Mouse (Mus musculus): ENCODE data around the gene Clptm1. TPM values are rescaled to one million over a fixed set of nuclear protein-coding genes. Genes with fewer than 3 reads are reported as not detected.
"Not testable (repeated sequence)": the region's sequence is repeated elsewhere in the genome, so short reads cannot be mapped to it uniquely, and the experiment has no call there.

The Clptm1 gene
- total RNA-seq, 2 experiments from 2014 or later: 33.2 to 56.6 TPM

DNA sequence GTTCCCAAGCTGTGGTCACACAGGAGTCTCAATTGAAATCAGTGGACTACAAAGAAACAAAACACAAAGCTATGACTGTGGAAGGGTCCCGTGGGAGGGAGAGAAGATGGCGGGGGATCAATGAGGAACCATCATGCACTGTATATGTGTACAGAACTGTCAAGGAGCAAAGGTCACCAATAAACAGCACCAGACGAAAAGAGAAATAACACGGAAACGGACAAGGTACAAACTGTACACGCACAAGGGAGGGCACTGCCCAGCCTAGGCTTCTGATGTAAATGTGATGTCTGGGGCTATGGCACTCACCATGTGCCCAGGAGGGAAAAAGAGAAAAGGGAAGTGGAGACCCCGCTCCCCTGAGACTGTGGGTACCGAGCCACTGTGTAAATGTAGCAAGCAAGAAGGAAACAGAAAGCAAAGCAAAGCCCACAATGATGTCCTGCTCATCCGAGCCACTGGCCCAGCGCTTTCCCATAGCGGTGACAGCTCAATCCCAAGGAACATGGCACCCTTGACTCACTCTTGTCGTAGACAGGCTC is 49.7 kb downstream of the Clptm1 start:
- ATAC-seq (ENCODE audit: poor library complexity, severe bottlenecking): no peak

DNA sequence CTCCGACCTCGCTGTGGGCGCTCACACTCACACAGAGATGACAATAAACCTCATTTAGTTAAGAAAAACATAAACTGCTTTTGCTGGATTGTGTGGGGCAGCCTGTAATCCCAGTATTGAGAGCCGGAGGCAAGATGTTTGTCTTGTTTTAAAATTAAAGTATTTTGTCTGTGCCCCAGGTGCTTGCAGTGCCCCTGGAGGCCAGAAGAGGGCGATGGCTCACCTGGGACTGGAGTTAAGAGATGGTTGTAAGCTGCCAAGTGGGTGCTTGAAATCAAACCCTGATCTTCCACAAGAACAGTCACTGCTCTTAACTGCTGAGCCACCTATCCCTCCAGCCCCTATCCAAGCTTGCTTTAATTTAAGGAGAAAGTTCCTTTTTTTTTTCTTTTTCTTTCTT is 53.9 kb downstream of the Clptm1 start:
- ATAC-seq (ENCODE audit: poor library complexity, severe bottlenecking): no peak

DNA sequence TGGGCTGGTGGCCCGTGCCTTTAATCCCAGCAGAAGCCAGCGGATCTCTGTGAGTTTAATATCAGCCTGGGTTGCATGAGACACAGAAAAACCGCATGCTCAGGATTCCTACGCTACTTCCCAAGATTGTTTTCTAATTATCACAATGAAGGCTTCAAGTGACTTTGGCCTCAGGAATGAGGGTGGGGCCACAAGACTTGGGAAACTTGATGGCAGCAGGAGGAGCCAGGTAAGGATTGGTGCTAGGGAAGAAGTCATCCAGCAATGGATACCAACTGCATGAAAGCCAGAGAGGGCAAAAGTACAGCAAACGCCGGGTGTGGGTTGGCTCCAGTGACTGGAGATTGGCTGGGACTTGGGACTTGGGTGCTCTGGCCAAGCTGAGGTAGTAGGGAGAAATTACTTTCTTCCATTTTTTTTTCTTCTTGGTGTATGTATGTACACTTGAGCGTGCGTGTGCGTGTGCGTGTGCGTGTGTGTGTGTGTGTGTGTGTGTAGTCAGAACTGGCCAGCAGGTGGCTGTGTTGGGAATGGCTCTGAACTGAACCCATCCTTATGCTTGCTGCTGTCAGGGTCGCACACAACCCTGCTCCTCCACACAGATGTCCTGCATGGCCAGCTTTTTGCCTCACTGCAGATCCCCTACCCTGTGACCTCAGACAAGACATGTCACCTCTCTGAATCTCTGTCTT is 55.0 kb downstream of the Clptm1 start:
- no peak for ATAC-seq (ENCODE audit: poor library complexity, severe bottlenecking)

DNA sequence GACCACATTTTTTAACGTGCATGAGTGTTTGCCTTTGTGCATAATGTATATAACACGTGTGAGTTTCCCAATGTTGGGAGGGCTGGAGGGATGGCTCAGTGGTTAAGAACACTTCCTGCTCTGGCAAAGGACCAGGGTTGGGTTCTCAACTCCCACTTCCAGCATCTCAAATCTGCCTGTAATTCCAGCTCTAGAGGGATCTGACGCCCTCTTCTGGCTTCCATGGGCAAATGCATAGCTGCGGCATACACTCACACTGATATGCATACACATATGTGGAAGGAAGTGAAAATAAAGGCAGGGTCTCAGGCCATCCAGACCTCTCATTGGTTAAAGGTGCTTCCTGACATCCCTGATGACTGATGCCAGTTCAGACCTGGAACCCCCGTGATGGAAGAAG is 57.5 kb downstream of the Clptm1 start:
- no peak for ATAC-seq (ENCODE audit: poor library complexity, severe bottlenecking)

DNA sequence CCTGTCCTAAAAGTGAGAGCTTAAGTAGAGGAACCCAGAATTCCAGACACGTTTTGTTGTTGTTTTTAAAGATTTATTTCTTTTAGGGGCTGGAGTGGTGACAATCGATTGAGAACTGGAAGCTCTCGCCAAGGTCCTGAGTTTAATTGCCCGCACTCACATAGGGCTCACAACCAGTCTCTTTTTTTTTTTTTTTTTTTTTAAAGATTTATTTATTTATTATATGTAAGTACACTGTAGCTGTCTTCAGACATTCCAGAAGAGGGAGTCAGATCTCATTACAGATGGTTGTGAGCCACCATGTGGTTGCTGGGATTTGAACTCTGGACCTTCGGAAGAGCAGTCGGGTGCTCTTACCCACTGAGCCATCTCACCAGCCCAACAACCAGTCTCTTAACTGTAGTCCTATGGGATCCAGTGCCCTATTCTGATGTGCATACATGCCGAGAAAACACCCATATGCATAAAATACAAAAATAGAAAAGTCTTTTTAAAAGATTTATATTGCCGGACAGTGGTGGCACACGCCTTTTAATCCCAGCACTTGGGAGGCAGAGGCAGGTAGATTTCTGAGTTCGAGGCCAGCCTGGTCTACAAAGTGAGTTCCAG is 60.1 kb downstream of the Clptm1 start:
- ATAC-seq (ENCODE audit: poor library complexity, severe bottlenecking): not testable (repeated sequence)

DNA sequence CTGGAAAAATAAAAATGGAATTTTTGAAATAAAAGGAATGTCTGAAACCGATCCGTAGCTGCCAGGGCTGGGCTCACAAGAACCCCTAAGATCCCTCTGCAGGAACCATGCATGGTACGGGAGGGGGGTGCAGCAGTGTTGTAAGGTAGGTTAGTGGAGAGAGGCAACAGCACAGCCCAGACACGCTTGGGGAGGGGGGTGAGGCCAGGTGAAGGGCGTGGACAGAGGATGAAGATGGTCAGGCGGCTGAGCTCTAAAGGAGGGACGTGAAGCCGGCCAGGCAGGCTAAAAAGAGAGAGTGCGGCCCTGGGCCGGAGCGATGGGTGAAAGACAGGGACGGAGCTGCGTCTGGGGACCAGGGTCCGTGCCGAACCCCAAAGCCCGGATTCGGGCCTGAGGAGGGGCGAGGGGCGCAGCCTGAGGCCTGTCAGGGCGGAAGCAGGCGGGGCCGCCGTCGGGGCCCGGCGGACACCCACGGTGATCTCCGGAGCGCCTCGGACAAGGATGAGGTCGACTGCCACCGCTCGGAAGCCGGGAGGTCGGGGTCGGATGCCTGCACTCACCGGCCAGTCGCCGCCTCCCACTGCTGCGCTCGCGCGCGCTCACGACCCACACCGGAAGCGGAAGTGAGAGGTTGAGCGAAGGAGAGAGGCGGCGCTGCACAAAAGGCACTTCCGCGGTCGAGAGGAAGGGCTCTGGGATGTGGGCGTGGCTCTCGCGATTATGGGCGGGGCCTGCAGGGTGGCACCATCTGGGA is 60.8 kb downstream of the Clptm1 start, which contains the start of gene Clasrp:
Gene Clasrp, minus strand, starts transcription at position 638 of the 757 bp plus-strand sequence.
- peak; percentile 100 for ATAC-seq (ENCODE audit: poor library complexity, severe bottlenecking)

DNA sequence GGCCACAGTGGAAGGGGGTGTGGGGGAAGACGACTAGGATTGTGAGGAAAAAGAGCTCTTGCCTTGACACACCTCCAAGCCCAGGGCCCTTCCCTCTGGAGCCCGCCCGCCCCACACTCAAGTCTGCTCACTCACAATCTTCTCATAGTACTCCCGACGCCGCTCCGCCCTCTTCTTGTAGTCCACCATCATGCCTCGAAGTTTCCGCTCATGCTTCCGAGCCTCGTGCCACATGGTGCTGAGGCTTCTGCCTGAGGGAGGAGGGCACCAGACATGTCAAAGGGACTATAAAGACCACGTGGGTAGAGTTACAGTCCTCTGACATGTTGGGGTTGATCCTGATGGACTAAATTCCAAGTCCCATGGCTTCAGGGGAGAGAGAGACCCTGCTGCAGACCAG is 61.8 kb downstream of the Clptm1 start:
- ATAC-seq (ENCODE audit: poor library complexity, severe bottlenecking): no peak

DNA sequence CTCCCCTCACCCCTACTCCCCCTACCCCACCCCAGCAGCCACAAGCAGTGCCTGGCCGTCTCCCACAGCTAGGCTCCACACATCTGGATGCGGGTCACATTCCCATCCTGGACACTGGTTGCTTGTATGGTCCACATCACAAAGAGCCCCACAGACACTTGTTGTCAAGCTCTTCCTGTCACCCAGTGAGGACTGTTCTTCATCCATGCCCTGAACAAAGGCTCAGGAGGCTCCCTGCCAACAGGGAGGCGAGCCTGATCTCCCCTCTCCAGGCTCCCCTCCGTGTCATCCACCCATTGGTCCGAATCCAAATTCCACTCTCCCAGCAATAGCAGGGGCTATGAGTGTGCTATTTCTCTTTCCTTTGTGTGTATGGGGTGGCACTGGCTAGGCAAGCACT is 64.3 kb downstream of the Clptm1 start:
- ATAC-seq (ENCODE audit: poor library complexity, severe bottlenecking): no peak

DNA sequence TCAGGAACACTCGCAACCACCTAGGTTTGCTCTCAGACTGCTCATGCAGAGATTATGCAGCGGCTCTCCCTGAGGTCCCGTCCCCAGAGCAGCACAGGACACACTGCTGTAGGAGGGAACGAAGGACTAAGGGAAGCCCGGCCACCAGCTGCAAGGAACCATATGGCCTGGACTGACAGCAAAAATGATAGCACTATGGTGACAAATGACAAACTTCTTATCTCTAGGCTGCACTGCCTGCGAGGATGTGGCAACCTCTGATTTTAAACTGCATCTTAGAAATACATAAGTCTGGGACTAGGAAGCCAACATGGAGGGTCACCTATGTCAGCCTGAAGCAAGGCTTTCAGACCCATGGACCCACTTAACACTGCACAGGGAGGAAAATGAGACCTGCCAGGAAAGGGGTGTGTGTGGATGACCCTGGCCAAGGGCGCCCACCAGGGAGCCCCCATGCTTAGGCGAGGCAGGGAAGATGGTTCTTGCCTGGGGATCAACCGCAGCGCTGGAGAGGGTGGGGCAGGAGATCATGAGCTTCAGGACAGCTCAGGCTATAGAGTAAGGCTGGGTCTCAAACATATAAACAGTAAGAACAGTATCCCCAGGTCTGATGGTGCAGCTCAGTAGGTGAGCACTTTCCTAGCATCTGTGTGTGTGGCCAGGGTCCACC is 71.6 kb downstream of the Clptm1 start:
- no peak for ATAC-seq (ENCODE audit: poor library complexity, severe bottlenecking)

DNA sequence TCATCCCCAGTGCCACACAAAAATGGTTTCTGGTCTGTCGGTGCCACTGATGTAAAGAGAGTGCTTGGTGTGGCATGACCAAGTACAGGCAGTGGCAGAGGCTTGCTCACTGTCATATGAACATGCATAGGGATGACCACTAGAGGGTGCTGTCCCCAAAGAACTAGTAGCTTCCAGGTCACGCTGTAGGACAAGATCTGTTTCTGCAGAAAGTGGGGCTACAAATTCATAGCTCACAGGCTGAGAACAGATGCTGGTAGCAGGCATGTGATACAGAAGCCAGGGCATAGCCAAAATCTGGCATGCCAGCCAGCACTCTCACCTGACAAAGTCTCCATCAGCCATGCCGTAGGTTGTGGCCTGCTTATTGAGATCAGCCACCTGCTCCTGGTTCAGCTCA is 74.9 kb downstream of the Clptm1 start:
- peak; percentile 93 for ATAC-seq (ENCODE audit: poor library complexity, severe bottlenecking)

DNA sequence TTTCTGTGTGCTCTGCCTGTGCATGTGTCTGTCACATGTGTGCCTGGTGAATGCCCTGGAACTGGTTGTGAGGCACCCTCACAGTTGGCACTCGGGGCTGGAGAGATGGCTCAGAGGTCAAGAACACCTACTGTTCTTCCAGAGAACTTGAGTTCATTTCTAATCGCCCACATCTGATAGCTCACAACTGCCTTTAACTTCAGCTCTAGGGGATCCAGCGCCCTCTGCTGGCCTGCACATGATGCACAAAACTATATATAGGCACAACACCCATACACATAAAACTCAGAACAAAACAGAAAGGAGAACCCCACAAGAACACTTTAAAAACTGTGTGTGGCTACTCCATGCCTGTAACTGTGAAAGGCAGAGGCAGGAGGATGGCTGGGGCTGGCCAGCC is 75.6 kb downstream of the Clptm1 start:
- peak; percentile 50 for ATAC-seq (ENCODE audit: poor library complexity, severe bottlenecking)

DNA sequence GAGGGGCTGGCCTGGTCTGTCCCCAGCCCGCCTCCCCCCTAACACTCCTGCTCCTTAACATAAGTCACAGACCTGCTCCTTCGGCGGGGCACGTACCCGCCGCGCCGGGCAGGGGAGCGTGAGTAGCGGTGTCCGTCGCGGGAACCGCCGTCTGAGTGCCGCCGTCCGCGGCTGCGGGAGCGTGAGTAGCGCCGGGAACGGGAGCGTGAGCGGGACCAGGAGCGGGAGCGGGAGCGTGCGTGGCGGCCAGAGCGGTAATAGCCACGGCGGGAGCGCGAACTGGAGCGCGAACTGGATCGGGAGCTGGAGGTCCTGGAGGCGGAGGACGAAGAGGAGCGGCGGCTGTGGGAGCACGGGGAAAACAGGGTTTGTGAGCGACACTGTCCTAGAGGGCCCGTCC is 78.6 kb downstream of the Clptm1 start:
- ATAC-seq (ENCODE audit: poor library complexity, severe bottlenecking): no peak

Other genes with a start within 250 kb of the Clptm1 start
- 11.4 and 14.7 TPM in 2 replicates for gene Mark4, start 206.2 kb downstream of the Clptm1 start, total RNA-seq (2015)
- gene Mark4, start 206.2 kb downstream of the Clptm1 start, total RNA-seq (2017): 6.4 and 9.4 TPM in 2 replicates
- gene Exoc3l2, start 201.7 kb downstream of the Clptm1 start, total RNA-seq (2015): 0.09 and 0.14 TPM in 2 replicates
- 0.28 and 0.62 TPM in 2 replicates for gene Exoc3l2, start 201.7 kb downstream of the Clptm1 start, total RNA-seq (2017)
- gene Bloc1s3, start 156.7 kb downstream of the Clptm1 start, total RNA-seq (2015): 3.9 and 6.2 TPM in 2 replicates
- gene Bloc1s3, start 156.7 kb downstream of the Clptm1 start, total RNA-seq (2017): 2.7 and 4.0 TPM in 2 replicates
- gene Trappc6a, start 156.6 kb downstream of the Clptm1 start, total RNA-seq (2015): 27.1 and 32.1 TPM in 2 replicates
- 15.3 and 18.0 TPM in 2 replicates for gene Trappc6a, start 156.6 kb downstream of the Clptm1 start, total RNA-seq (2017)
- 0.23 TPM in 1 of 2 replicates, not detected in the other for gene Nkpd1, start 147.2 kb downstream of the Clptm1 start, total RNA-seq (2015)
- not detected in 2 replicates for gene Nkpd1, start 147.2 kb downstream of the Clptm1 start, total RNA-seq (2017)
- 10.4 and 13.1 TPM in 2 replicates for gene Ppp1r37, start 102.0 kb downstream of the Clptm1 start, total RNA-seq (2015)
- gene Ppp1r37, start 102.0 kb downstream of the Clptm1 start, total RNA-seq (2017): 14.1 and 14.3 TPM in 2 replicates
- gene Zfp296, start 87.7 kb downstream of the Clptm1 start, total RNA-seq (2015): 4.5 and 5.4 TPM in 2 replicates
- gene Zfp296, start 87.7 kb downstream of the Clptm1 start, total RNA-seq (2017): 3.2 and 4.8 TPM in 2 replicates
- gene Gemin7, start 87.4 kb downstream of the Clptm1 start, total RNA-seq (2015): 78.2 and 107 TPM in 2 replicates
- 39.9 and 49.3 TPM in 2 replicates for gene Gemin7, start 87.4 kb downstream of the Clptm1 start, total RNA-seq (2017)
- 15.8 and 23.4 TPM in 2 replicates for gene Clasrp, start 60.5 kb downstream of the Clptm1 start, total RNA-seq (2015)
- 28.8 and 32.6 TPM in 2 replicates for gene Clasrp, start 60.5 kb downstream of the Clptm1 start, total RNA-seq (2017)
- gene Relb, start 35.6 kb downstream of the Clptm1 start, total RNA-seq (2015): 8.3 and 8.6 TPM in 2 replicates
- gene Relb, start 35.6 kb downstream of the Clptm1 start, total RNA-seq (2017): 9.3 and 10.3 TPM in 2 replicates
- gene Apoc2, start 12.9 kb upstream of the Clptm1 start, total RNA-seq (2015): 90.8 and 107 TPM in 2 replicates
- gene Apoc2, start 12.9 kb upstream of the Clptm1 start, total RNA-seq (2017): 79.2 and 97.6 TPM in 2 replicates
- gene Gm44805, start 16.4 kb upstream of the Clptm1 start, total RNA-seq (2015): not detected in 2 replicates
- not detected in 2 replicates for gene Gm44805, start 16.4 kb upstream of the Clptm1 start, total RNA-seq (2017)
- gene Apoc4, start 16.4 kb upstream of the Clptm1 start, total RNA-seq (2015): not detected in 2 replicates
- 0.04 TPM in 1 of 2 replicates, not detected in the other for gene Apoc4, start 16.4 kb upstream of the Clptm1 start, total RNA-seq (2017)
- gene Apoc1, start 27.6 kb upstream of the Clptm1 start, total RNA-seq (2015): 3.8 and 7.8 TPM in 2 replicates
- gene Apoc1, start 27.6 kb upstream of the Clptm1 start, total RNA-seq (2017): 4.2 and 15.8 TPM in 2 replicates
- gene Apoe, start 34.2 kb upstream of the Clptm1 start, total RNA-seq (2015): 104 and 106 TPM in 2 replicates
- 609 and 642 TPM in 2 replicates for gene Apoe, start 34.2 kb upstream of the Clptm1 start, total RNA-seq (2017)
- gene Tomm40, start 50.4 kb upstream of the Clptm1 start, total RNA-seq (2015): 17.0 and 19.6 TPM in 2 replicates
- 8.6 and 12.6 TPM in 2 replicates for gene Tomm40, start 50.4 kb upstream of the Clptm1 start, total RNA-seq (2017)
- gene Nectin2, start 85.5 kb upstream of the Clptm1 start, total RNA-seq (2015): 0.51 and 0.78 TPM in 2 replicates
- 0.37 and 0.66 TPM in 2 replicates for gene Nectin2, start 85.5 kb upstream of the Clptm1 start, total RNA-seq (2017)
- gene Bcam, start 106.0 kb upstream of the Clptm1 start, total RNA-seq (2015): not detected in 2 replicates
- 0.29 TPM in 1 of 2 replicates, not detected in the other for gene Bcam, start 106.0 kb upstream of the Clptm1 start, total RNA-seq (2017)
- not detected in 2 replicates for gene Cblc, start 131.8 kb upstream of the Clptm1 start, total RNA-seq (2015)
- not detected in 2 replicates for gene Cblc, start 131.8 kb upstream of the Clptm1 start, total RNA-seq (2017)
- gene Bcl3, start 157.7 kb upstream of the Clptm1 start, total RNA-seq (2015): 29.2 and 39.1 TPM in 2 replicates
- gene Bcl3, start 157.7 kb upstream of the Clptm1 start, total RNA-seq (2017): 9.7 and 17.1 TPM in 2 replicates
- gene Gm19345, start 187.0 kb upstream of the Clptm1 start, total RNA-seq (2015): not detected in 2 replicates
- gene Gm19345, start 187.0 kb upstream of the Clptm1 start, total RNA-seq (2017): not detected in 2 replicates
- 0.47 and 0.75 TPM in 2 replicates for gene Ceacam16, start 196.3 kb upstream of the Clptm1 start, total RNA-seq (2015)
- 0.18 and 0.28 TPM in 2 replicates for gene Ceacam16, start 196.3 kb upstream of the Clptm1 start, total RNA-seq (2017)
- 1.2 and 1.3 TPM in 2 replicates for gene Ceacam19, start 222.9 kb upstream of the Clptm1 start, total RNA-seq (2015)
- 1.6 and 2.4 TPM in 2 replicates for gene Ceacam19, start 222.9 kb upstream of the Clptm1 start, total RNA-seq (2017)